Comparison of ENCODE assay signal across 28 mouse cellular contexts in genomic region chr16:13429921-13430606, GRCm38 (mm10).
A peak's percentile ranks its signal among the peaks of the same experiment; 100 is the strongest.
DNase-seq lines count a peak whose midpoint lies in the region; ATAC-seq and TF ChIP-seq lines count a peak whose summit lies in the region.
"Had no signal": no experiment of that assay in that cellular context is flagged by ENCODE, and none has a peak within 500 bp of the region (broad histone marks: within the 10 kb centered on the region; RNA-seq: fewer than 3 reads in every experiment).

No protein-coding gene starts in this region.

- H3K4me1 ChIP-seq in heart, embryonic 12.5 days (replicated peaks): peaks cover 32% of the 10 kb centered on the region
- H3K4me1 ChIP-seq in liver, embryonic 11.5 days (replicated peaks; ENCODE audit: control insufficient read depth, insufficient read depth, low read length): peaks cover 18% of the 10 kb centered on the region
- no peaks in the 10 kb centered on the region for H3K4me1 ChIP-seq in liver, postnatal 0 days (ENCODE audit: insufficient read depth)
- H3K4me1 ChIP-seq in liver, embryonic 14.5 days (replicated peaks; ENCODE audit: control insufficient read depth in 2 of 2, insufficient read depth in 2 of 2, low read length in 1 of 2): peaks cover 20 to 29% of the 10 kb centered on the region in 2 experiments
- H3K4me1 ChIP-seq: forebrain, embryonic 10.5 days; limb, embryonic 15.5 days; neural tube, embryonic 13.5 days had no signal

- H3K9ac ChIP-seq in heart, embryonic 12.5 days: no peak overlapping the region
- H3K9ac ChIP-seq in liver, embryonic 11.5 days (ENCODE audit: low read depth, low read length): no peak overlapping the region
- no peak overlapping the region for H3K9ac ChIP-seq in liver, postnatal 0 days (replicated peaks)
- 0 out of 2 replicates have a peak overlapping the region, but pooled peaks have one; percentile 16 for H3K9ac ChIP-seq in liver, embryonic 14.5 days (replicated peaks)
- H3K9ac ChIP-seq: limb, embryonic 15.5 days; neural tube, embryonic 13.5 days had no signal

- H3K4me3 ChIP-seq in heart, embryonic 12.5 days: no peak overlapping the region
- H3K4me3 ChIP-seq in liver, embryonic 11.5 days (ENCODE audit: low read depth, low read length): no peak overlapping the region
- H3K4me3 ChIP-seq in liver, postnatal 0 days (ENCODE audit: low read depth, low read length): no peak overlapping the region
- no peak overlapping the region for H3K4me3 ChIP-seq in liver, embryonic 14.5 days (ENCODE audit: insufficient read depth in 1 of 2, low read depth in 2 of 2, low read length in 2 of 2)
- H3K4me3 ChIP-seq: forebrain, embryonic 10.5 days; gastrocnemius, adult 2 months; limb, embryonic 15.5 days; midbrain, embryonic 10.5 days; myocyte; neural tube, embryonic 13.5 days had no signal

- TF ChIP-seq CTCF in liver, postnatal 0 days (IDR thresholded peaks at IDR 0.05; ENCODE audit: low read depth): no peak
- TF ChIP-seq CTCF in liver, embryonic 14.5 days (IDR thresholded peaks at IDR 0.05; ENCODE audit: low read depth): no peak

- TF ChIP-seq EP300 in liver, postnatal 0 days (IDR thresholded peaks at IDR 0.05; ENCODE audit: low read depth): no peak
- peak; percentile 43; the same call in 1 of the 2 replicates for TF ChIP-seq EP300 in liver, embryonic 14.5 days (IDR thresholded peaks at IDR 0.05; ENCODE audit: low read depth)

- H3K36me3 ChIP-seq in heart, embryonic 12.5 days: no peaks in the 10 kb centered on the region
- no peaks in the 10 kb centered on the region for H3K36me3 ChIP-seq in liver, embryonic 11.5 days (ENCODE audit: control insufficient read depth, insufficient read depth, low read length)
- no peaks in the 10 kb centered on the region for H3K36me3 ChIP-seq in liver, postnatal 0 days (replicated peaks; ENCODE audit: insufficient read depth, low read length)
- no peaks in the 10 kb centered on the region for H3K36me3 ChIP-seq in liver, embryonic 14.5 days (replicated peaks; ENCODE audit: control insufficient read depth, insufficient read depth, low read depth)
- H3K36me3 ChIP-seq: forebrain, embryonic 10.5 days; G1E; limb, embryonic 15.5 days; midbrain, embryonic 10.5 days; neural tube, embryonic 13.5 days had no signal

- no peak overlapping the region for H3K4me2 ChIP-seq in heart, embryonic 12.5 days
- H3K4me2 ChIP-seq in liver, embryonic 11.5 days: no peak overlapping the region
- no peak overlapping the region for H3K4me2 ChIP-seq in liver, postnatal 0 days (ENCODE audit: low read depth, low read length)
- no peak overlapping the region for H3K4me2 ChIP-seq in liver, embryonic 14.5 days (ENCODE audit: low read depth)
- H3K4me2 ChIP-seq: limb, embryonic 15.5 days; neural tube, embryonic 13.5 days had no signal

- intact Hi-C loops in heart, postnatal 25 days (cut with DNase I): no loop called here

- no peaks in the 10 kb centered on the region for H3K27me3 ChIP-seq in heart, embryonic 12.5 days (replicated peaks)
- no peaks in the 10 kb centered on the region for H3K27me3 ChIP-seq in liver, embryonic 11.5 days (replicated peaks; ENCODE audit: control insufficient read depth, insufficient read depth, low read length)
- H3K27me3 ChIP-seq in liver, postnatal 0 days (ENCODE audit: insufficient read depth, low read length): no peaks in the 10 kb centered on the region
- no peaks in the 10 kb centered on the region for H3K27me3 ChIP-seq in liver, embryonic 14.5 days (ENCODE audit: control insufficient read depth, insufficient read depth, low read length)
- H3K27me3 ChIP-seq: limb, embryonic 15.5 days; neural tube, embryonic 13.5 days; Patski had no signal

- H3K9me3 ChIP-seq in heart, embryonic 12.5 days (replicated peaks): no peaks in the 10 kb centered on the region
- H3K9me3 ChIP-seq in liver, embryonic 11.5 days (ENCODE audit: control insufficient read depth, low read length): no peaks in the 10 kb centered on the region
- no peaks in the 10 kb centered on the region for H3K9me3 ChIP-seq in liver, postnatal 0 days (ENCODE audit: low read length)
- no peaks in the 10 kb centered on the region for H3K9me3 ChIP-seq in liver, embryonic 14.5 days (ENCODE audit: control insufficient read depth, low read length)
- H3K9me3 ChIP-seq: forebrain, embryonic 10.5 days; G1E; limb, embryonic 15.5 days; midbrain, embryonic 10.5 days; neural tube, embryonic 13.5 days had no signal

- ATAC-seq in heart, embryonic 12.5 days (ENCODE audit: insufficient number of reproducible peaks, low FRiP score): no peak; the same call in 1 of the 2 replicates
- ATAC-seq in liver, embryonic 11.5 days (replicated peaks; ENCODE audit: low FRiP score): peak; percentile 46; the same call in 1 of the 2 replicates
- ATAC-seq in liver, postnatal 0 days: no peak
- ATAC-seq in liver, embryonic 14.5 days (ENCODE audit: insufficient read depth): peak; percentile 48
- ATAC-seq: hindbrain, postnatal 0 days; intestine, embryonic 16.5 days; midbrain, embryonic 16.5 days; Patski had no signal

- WGBS in heart, embryonic 12.5 days: 34% methylated on average over 7 of the region's 7 CpGs
- 66% methylated on average over 7 of the region's 7 CpGs for WGBS in liver, embryonic 11.5 days
- 76% methylated on average over 7 of the region's 7 CpGs for WGBS in liver, postnatal 0 days (ENCODE audit: insufficient replicate concordance)
- 58% methylated on average over 7 of the region's 7 CpGs for WGBS in liver, embryonic 14.5 days (ENCODE audit: insufficient replicate concordance)

- DNase-seq in heart, postnatal 25 days (ENCODE audit: low spot score): no peak
- no peak for DNase-seq in liver, embryonic 11.5 days (ENCODE audit: low spot score)
- no peak for DNase-seq in liver, postnatal 0 days
- DNase-seq in brain, adult 2 months (ENCODE audit: low read depth, low spot score): peak; percentile 53
- DNase-seq in liver, embryonic 14.5 days (ENCODE audit: low read depth in 3 of 3, low spot score in 3 of 3): no peak
- DNase-seq in cerebellum, adult 11 months: no peak
- DNase-seq: adrenal gland, postnatal 36 days; B cell, adult 2 months; cerebellum, adult 11-12 months; cerebellum, postnatal 14 days; gastrocnemius, adult 2 months; kidney, adult 9 months; kidney, postnatal 14 days; left cerebral cortex, postnatal 4 days; retina, postnatal 1 day; right cerebral cortex, postnatal 25 days; spleen, adult 18-20 months had no signal

- H3K27ac ChIP-seq in heart, embryonic 12.5 days (ENCODE audit: poor library complexity, severe bottlenecking): 0 out of 2 replicates have a peak overlapping the region, but pooled peaks have one; percentile 15
- 0 out of 2 replicates have a peak overlapping the region, but pooled peaks have one; percentile 36 for H3K27ac ChIP-seq in liver, embryonic 11.5 days (ENCODE audit: low read depth, low read length)
- H3K27ac ChIP-seq in liver, postnatal 0 days (ENCODE audit: low read depth): no peak overlapping the region
- no peak overlapping the region; the same call in 1 of the 2 replicates for H3K27ac ChIP-seq in liver, embryonic 14.5 days
- H3K27ac ChIP-seq: forebrain, embryonic 10.5 days; gastrocnemius, adult 2 months; hindbrain, postnatal 0 days; limb, embryonic 15.5 days; neural tube, embryonic 13.5 days had no signal

Comparison
In these comparisons a context has a peak if more than half of its experiments do, and no peak if none do; other contexts are left out.
1. ATAC-seq: peak in liver, embryonic 11.5 days (single experiment) and liver, embryonic 14.5 days (single experiment); none in heart, embryonic 12.5 days (single experiment) and liver, postnatal 0 days (single experiment).
2. H3K27ac ChIP-seq: peak in heart, embryonic 12.5 days (single experiment) and liver, embryonic 11.5 days (single experiment); none in liver, postnatal 0 days (single experiment) and liver, embryonic 14.5 days (single experiment).